Mouse (Mus musculus) left cerebral cortex, postnatal 10 days (tissue): ENCODE results near the gene Slco1c1. TPM values are rescaled to one million over a fixed set of nuclear protein-coding genes. Genes with fewer than 3 reads are reported as not detected.
"Not testable (repeated sequence)": the region's sequence is repeated elsewhere in the genome, so short reads cannot be mapped to it uniquely, and the experiment has no call there.

Experiments
- DNase-seq, 2 experiments: peaks; one replicate each; pipeline ENCODE4 v3.0.0; 2021 to 2022; ENCODE audit warnings: low spot score in 2 of 2, mixed read lengths in 1 of 2; ENCODE audit errors: extremely low spot score in 1 of 2
- intact Hi-C: fragments of 180-260 bp; cut with DNase I; formaldehyde crosslinking; loops from one replicate; pipeline ENCODE4 v1.15.1; 2025
- total RNA-seq, 2 experiments: library from RNA; stranded (reverse); gene quantifications; 2 replicates each; pipeline ENCODE4 v1.2.3; 2021

Slco1c1 gene
- total RNA-seq, 2 experiments from 2014 or later: 84.1 to 87.9 TPM

- intact Hi-C loops: no loop called here
- DNase-seq: no peak
Measured at GRCm38 (mm10) chr6:141568559-141568946, 44.4 kb downstream of the Slco1c1 start.

- intact Hi-C loops: loop anchor here (5.0 kb wide), 1 partner anchor 859 kb away; no protein-coding TSS in a partner anchor
- no peak for DNase-seq
Measured at GRCm38 (mm10) chr6:141576646-141577200, 52.6 kb downstream of the Slco1c1 start.

- no peak for DNase-seq
- intact Hi-C loops: no loop called here
Measured at GRCm38 (mm10) chr6:141584791-141585403, 60.7 kb downstream of the Slco1c1 start.

- intact Hi-C loops: no loop called here
- no peak for DNase-seq
Measured at GRCm38 (mm10) chr6:141590002-141590401, 65.8 kb downstream of the Slco1c1 start.

GRCm38 (mm10) chr6:141590598-141591200 lies 66.5 kb downstream of the Slco1c1 start:
- DNase-seq, intact Hi-C loops: not testable (repeated sequence)

- no peak for DNase-seq
- intact Hi-C loops: no loop called here
Measured at GRCm38 (mm10) chr6:141596081-141596480, 71.9 kb downstream of the Slco1c1 start.

- DNase-seq: no peak
- intact Hi-C loops: no loop called here
Measured at GRCm38 (mm10) chr6:141597037-141597436, 72.9 kb downstream of the Slco1c1 start.

- intact Hi-C loops: no loop called here
- DNase-seq: no peak
Measured at GRCm38 (mm10) chr6:141600940-141601339, 76.8 kb downstream of the Slco1c1 start.

- no peak for DNase-seq
- intact Hi-C loops: no loop called here
Measured at GRCm38 (mm10) chr6:141610702-141611260, 86.6 kb downstream of the Slco1c1 start.

- DNase-seq: no peak
- intact Hi-C loops: no loop called here
Measured at GRCm38 (mm10) chr6:141614017-141614416, 89.8 kb downstream of the Slco1c1 start.

GRCm38 (mm10) chr6:141615348-141615747 lies 91.2 kb downstream of the Slco1c1 start:
- no peak for DNase-seq

More at GRCm38 (mm10) chr6:141615348-141615747, 91.2 kb downstream of the Slco1c1 start:
- intact Hi-C loops: no loop called here

Other genes with a start within 250 kb of the Slco1c1 start
- gene Slco1b2, start 105.2 kb downstream of the Slco1c1 start, total RNA-seq: under 1 TPM in 1 of 2 experiments, not detected in 1; 0.17 TPM
- not detected for gene Gm5724, start 249.4 kb downstream of the Slco1c1 start, total RNA-seq